Mouse (Mus musculus) bone marrow, adult 2 months (tissue): ENCODE data around the gene Epc2. TPM values are rescaled to one million over a fixed set of nuclear protein-coding genes. Genes with fewer than 3 reads are reported as not detected.

Experiments
- H3K27ac ChIP-seq: fragments of 200-500 bp; 2 replicates; pipeline ENCODE4 v1.5.1; 2012; ENCODE audit warnings: low read depth, mild to moderate bottlenecking, control low read depth, inconsistent platforms, low read length; ENCODE audit not compliant: control insufficient read depth, poor library complexity, insufficient read depth
- H3K4me1 ChIP-seq: fragments of 200-500 bp; 2 replicates; pipeline ENCODE4 v1.6.1; 2011; ENCODE audit warnings: low read length; ENCODE audit not compliant: control insufficient read depth, insufficient read depth
- H3K4me3 ChIP-seq: fragments of 200-500 bp; replicated peaks from 2 replicates; pipeline ENCODE3; 2011; ENCODE audit warnings: mild to moderate bottlenecking, low read depth, low read length, control low read depth; ENCODE audit not compliant: control insufficient read depth
- CTCF ChIP-seq: fragments of 200-500 bp; IDR thresholded peaks from 2 replicates; pipeline ENCODE4 v1.5.1; 2011; ENCODE audit warnings: low read length, control low read depth; ENCODE audit not compliant: control insufficient read depth, insufficient read depth
- POLR2A ChIP-seq: fragments of 200-500 bp; IDR thresholded peaks from 2 replicates; pipeline ENCODE4 v1.6.1; 2011; ENCODE audit warnings: low read depth, mild to moderate bottlenecking, control low read depth, low read length, borderline replicate concordance; ENCODE audit not compliant: control insufficient read depth
- WGBS: fragments of 180-500 bp; shearing (Covaris S2); methylation state at CpG from one replicate; pipeline ENCODE4 v1.1.7; 2018; 5-methylcytosine and 5-hydroxymethylcytosine counted together
- polyA plus RNA-seq: library from polyadenylated mRNA; stranded (reverse); fragments of >200 nt; gene quantifications from 2 replicates; pipeline ENCODE4 v1.2.4, GENCODE M21; 2011; ENCODE audit warnings: low replicate concordance; ENCODE audit not compliant: missing spikeins, insufficient read depth, insufficient read length

Gene Epc2
- polyA plus RNA-seq, 1 experiment = 19.3 TPM

- H3K27ac ChIP-seq = no peak overlapping the region
- H3K4me1 ChIP-seq = no peaks in the 10 kb centered on the region
- WGBS = 80% methylated on average over 2 of the region's 2 CpGs
- TF ChIP-seq CTCF = no peak
- TF ChIP-seq POLR2A = no peak
- no peak overlapping the region for H3K4me3 ChIP-seq
Measured at GRCm38 (mm10) chr2:49583311-49583710, 132.0 kb downstream of the Epc2 start.

DNA sequence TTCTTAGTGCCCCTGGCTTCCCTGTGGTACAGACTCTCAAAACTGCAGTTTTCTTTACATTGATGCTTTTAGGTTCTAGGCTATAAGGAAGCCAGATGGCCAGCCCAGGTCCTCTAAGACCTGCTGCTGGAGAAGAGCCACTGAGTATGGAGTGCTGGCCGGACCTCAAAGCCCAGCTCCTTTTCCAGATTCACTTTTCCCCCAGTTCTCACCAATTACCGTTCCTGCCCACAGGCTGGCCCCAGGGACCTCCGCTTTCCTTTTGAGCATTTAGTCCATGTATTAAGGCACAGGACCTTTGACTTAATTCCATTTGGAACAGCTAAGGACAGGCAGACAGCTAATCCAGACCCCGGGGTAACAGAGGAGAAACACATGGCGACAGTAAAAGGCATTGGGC lies 139.2 kb downstream of the Epc2 start:
- TF ChIP-seq CTCF = no peak
- Histone ChIP-seq H3K4me1 (no peaks in the 10 kb centered on the region), H3K27ac (no peak overlapping the region), H3K4me3 (no peak overlapping the region)
- WGBS = 79% methylated on average over 5 of the region's 5 CpGs

DNA sequence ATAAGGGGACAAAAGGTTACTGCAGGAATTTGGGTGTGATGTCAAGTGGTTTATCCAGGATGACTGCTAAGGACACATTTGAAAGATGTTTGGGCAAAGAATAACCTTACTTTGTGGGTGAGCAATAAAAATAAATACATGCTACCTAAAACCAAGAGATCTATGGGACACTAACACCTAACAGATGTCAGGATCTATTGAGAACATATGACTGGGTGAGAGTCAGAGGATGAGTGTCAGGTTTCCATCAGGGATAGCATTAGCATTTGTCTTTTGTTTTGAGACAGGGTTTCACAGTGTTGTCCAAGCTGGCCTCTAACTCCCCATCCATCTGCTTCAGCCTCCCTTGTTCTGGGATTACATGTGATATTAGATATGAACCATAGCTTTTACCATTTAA lies 141.6 kb downstream of the Epc2 start:
- Histone ChIP-seq H3K4me1 (no peaks in the 10 kb centered on the region), H3K4me3 (no peak overlapping the region), H3K27ac (no peak overlapping the region)
- TF ChIP-seq POLR2A = no peak
- no peak for TF ChIP-seq CTCF

GRCm38 (mm10) chr2:49594886-49595285 lies 143.6 kb downstream of the Epc2 start:
- no peaks in the 10 kb centered on the region for H3K4me1 ChIP-seq
- no peak overlapping the region for H3K27ac ChIP-seq
- WGBS = 90% methylated on average over 7 of the region's 7 CpGs
- no peak for TF ChIP-seq POLR2A
- no peak for TF ChIP-seq CTCF
- H3K4me3 ChIP-seq = no peak overlapping the region

- TF ChIP-seq POLR2A = no peak
- TF ChIP-seq CTCF = no peak
- Histone ChIP-seq H3K4me3 (no peak overlapping the region), H3K4me1 (no peaks in the 10 kb centered on the region), H3K27ac (no peak overlapping the region)
- 61% methylated on average over 3 of the region's 3 CpGs for WGBS
Measured at GRCm38 (mm10) chr2:49596318-49596717, 145.0 kb downstream of the Epc2 start.

DNA sequence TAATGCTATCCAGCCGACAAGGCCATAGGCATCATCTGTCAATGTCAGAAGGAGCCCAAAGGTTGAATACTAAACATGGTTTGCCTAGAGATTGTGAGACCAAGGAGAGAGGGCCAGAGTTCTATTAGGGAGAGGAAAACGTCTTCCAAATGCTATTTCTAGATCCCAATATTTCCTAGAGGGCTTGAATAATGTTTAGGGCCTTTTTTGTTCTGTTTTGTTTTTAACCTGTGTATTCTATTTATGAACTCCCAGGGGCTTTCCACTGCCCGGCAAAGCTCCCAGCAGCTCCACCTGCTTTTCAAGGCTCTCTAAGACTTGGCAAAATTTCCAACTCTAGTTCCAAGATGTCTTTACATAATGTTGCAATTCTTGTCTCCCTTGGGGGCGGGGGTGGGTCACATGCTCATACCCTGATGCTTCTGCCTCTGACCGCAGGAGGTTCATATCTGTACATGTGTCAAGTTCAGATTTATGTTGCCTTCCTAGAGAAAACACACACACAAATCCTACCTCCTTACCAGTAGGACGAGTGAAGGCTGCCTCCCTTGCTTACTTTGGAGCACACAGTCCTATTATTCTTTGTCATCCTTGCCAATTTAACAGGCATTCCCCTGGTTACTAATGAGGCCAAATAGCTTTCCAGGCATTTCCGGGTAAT lies 148.9 kb downstream of the Epc2 start:
- no peak overlapping the region for H3K27ac ChIP-seq
- H3K4me3 ChIP-seq = no peak overlapping the region
- 75% methylated on average over 7 of the region's 7 CpGs for WGBS
- no peak for TF ChIP-seq POLR2A
- no peak for TF ChIP-seq CTCF
- H3K4me1 ChIP-seq = no peaks in the 10 kb centered on the region

Other genes with a start within 250 kb of the Epc2 start
- gene Kif5c, start 167.8 kb downstream of the Epc2 start, polyA plus RNA-seq = 0.18 and 0.50 TPM in 2 replicates